Mouse (Mus musculus) heart, embryonic 16.5 days (tissue): ENCODE data around the gene Gm11639. TPM values are rescaled to one million over a fixed set of nuclear protein-coding genes. Genes with fewer than 3 reads are reported as not detected.

Experiments
- ATAC-seq: fragments of 200-750 bp; cut with Nextera tagmentation; replicated peaks from 2 replicates; pipeline ENCODE4 v1.8.0; 2017; ENCODE audit warnings: moderate number of reproducible peaks; ENCODE audit not compliant: insufficient read depth, low FRiP score; ENCODE audit errors: extremely low read depth
- H3K27ac ChIP-seq: fragments of 300-500 bp; sonication (generic); 2 replicates; pipeline ENCODE4 v1.5.1; 2014; ENCODE audit warnings: mild to moderate bottlenecking, low read length, control low read depth, moderate library complexity
- H3K27me3 ChIP-seq: fragments of 300-500 bp; sonication (generic); 2 replicates; pipeline ENCODE4 v1.6.1; 2014; ENCODE audit warnings: low read length, mixed read lengths; ENCODE audit not compliant: control insufficient read depth, insufficient read depth
- H3K36me3 ChIP-seq: fragments of 300-500 bp; sonication (generic); 2 replicates; pipeline ENCODE4 v1.6.1; 2014; ENCODE audit not compliant: control insufficient read depth, insufficient read depth
- H3K4me1 ChIP-seq: fragments of 300-500 bp; sonication (generic); 2 replicates; pipeline ENCODE4 v1.6.1; 2014; ENCODE audit warnings: low read length, mixed read lengths; ENCODE audit not compliant: control insufficient read depth, insufficient read depth
- H3K4me2 ChIP-seq: fragments of 300-500 bp; sonication (generic); 2 replicates; pipeline ENCODE4 v1.6.1; 2014; ENCODE audit warnings: low read depth, mild to moderate bottlenecking, control low read depth, low read length
- H3K4me3 ChIP-seq: fragments of 300-500 bp; sonication (generic); 2 replicates; pipeline ENCODE4 v1.5.1; 2014; ENCODE audit warnings: mild to moderate bottlenecking, control low read depth, low read length
- H3K9ac ChIP-seq: fragments of 300-500 bp; sonication (generic); 2 replicates; pipeline ENCODE4 v1.6.1; 2014; ENCODE audit warnings: low read length, control low read depth
- H3K9me3 ChIP-seq: fragments of 300-500 bp; sonication (generic); replicated peaks from 2 replicates; pipeline ENCODE4 v1.6.1; 2016; ENCODE audit warnings: low read length; ENCODE audit not compliant: control insufficient read depth
- WGBS: fragments of 180-500 bp; shearing (Covaris S2); extraction: QIAGEN DNeasy Blood & Tissue Kit; methylation state at CpG from one replicate; pipeline ENCODE4 v1.1.7; 2014; 5-methylcytosine and 5-hydroxymethylcytosine counted together
- polyA plus RNA-seq: library from polyadenylated mRNA; unstranded; fragments of >200 nt; fragmentation: Nextera tagmentation; extraction: Ambion mirVana; gene quantifications from 2 replicates; pipeline ENCODE4 v1.2.1, GENCODE M21; 2015

Gene Gm11639
- polyA plus RNA-seq, 1 experiment from 2014 or later = not detected

GRCm38 (mm10) chr11:104646611-104647010 is 38.9 kb upstream of the Gm11639 start:
- ATAC-seq = no peak

GRCm38 (mm10) chr11:104647188-104647867 is 38.2 kb upstream of the Gm11639 start:
- H3K9me3 ChIP-seq = peaks cover 3% of the 10 kb centered on the region
- 63% methylated on average over 8 of the region's 8 CpGs for WGBS
- no peak; the same call in 1 of the 2 replicates for ATAC-seq

More at GRCm38 (mm10) chr11:104646611-104647010, 38.9 kb upstream of the Gm11639 start:
- Histone ChIP-seq H3K4me3 (no peak overlapping the region), H3K36me3 (no peaks in the 10 kb centered on the region), H3K27ac (no peak overlapping the region), H3K27me3 (no peaks in the 10 kb centered on the region), H3K9me3 (peaks cover 3% of the 10 kb centered on the region), H3K4me2 (no peak overlapping the region), H3K9ac (no peak overlapping the region), H3K4me1 (no peaks in the 10 kb centered on the region)
- WGBS = 72% methylated on average over 5 of the region's 5 CpGs

GRCm38 (mm10) chr11:104648571-104648970 is 36.9 kb upstream of the Gm11639 start:
- H3K4me1 ChIP-seq = no peaks in the 10 kb centered on the region
- H3K27ac ChIP-seq = no peak overlapping the region
- no peak overlapping the region for H3K4me2 ChIP-seq
- peaks cover 3% of the 10 kb centered on the region for H3K9me3 ChIP-seq
- H3K9ac ChIP-seq = no peak overlapping the region
- H3K27me3 ChIP-seq = no peaks in the 10 kb centered on the region
- ATAC-seq = no peak
- WGBS = 65% methylated on average over 3 of the region's 3 CpGs
- H3K36me3 ChIP-seq = no peaks in the 10 kb centered on the region
- H3K4me3 ChIP-seq = no peak overlapping the region

More at GRCm38 (mm10) chr11:104647188-104647867, 38.2 kb upstream of the Gm11639 start:
- Histone ChIP-seq H3K27me3 (no peaks in the 10 kb centered on the region), H3K9ac (no peak overlapping the region), H3K4me3 (no peak overlapping the region), H3K36me3 (no peaks in the 10 kb centered on the region), H3K4me1 (no peaks in the 10 kb centered on the region), H3K27ac (no peak overlapping the region), H3K4me2 (no peak overlapping the region)

GRCm38 (mm10) chr11:104660599-104660998 is 24.9 kb upstream of the Gm11639 start:
- H3K27me3 ChIP-seq = no peaks in the 10 kb centered on the region
- 93% methylated on average over 4 of the region's 4 CpGs for WGBS
- no peak overlapping the region for H3K27ac ChIP-seq
- peaks cover 4% of the 10 kb centered on the region for H3K9me3 ChIP-seq
- no peak overlapping the region for H3K9ac ChIP-seq
- no peak overlapping the region for H3K4me3 ChIP-seq
- no peak overlapping the region for H3K4me2 ChIP-seq
- peaks cover 14% of the 10 kb centered on the region for H3K4me1 ChIP-seq
- H3K36me3 ChIP-seq = no peaks in the 10 kb centered on the region
- ATAC-seq = no peak

- Histone ChIP-seq H3K4me1 (peaks cover 14% of the 10 kb centered on the region), H3K27me3 (no peaks in the 10 kb centered on the region), H3K4me3 (no peak overlapping the region), H3K9me3 (peaks cover 4% of the 10 kb centered on the region), H3K27ac (no peak overlapping the region), H3K4me2 (no peak overlapping the region), H3K9ac (no peak overlapping the region), H3K36me3 (no peaks in the 10 kb centered on the region)
- ATAC-seq = no peak
- 73% methylated on average over 5 of the region's 5 CpGs for WGBS
Measured at GRCm38 (mm10) chr11:104661106-104661505, 24.4 kb upstream of the Gm11639 start.

- Histone ChIP-seq H3K9ac (no peak overlapping the region), H3K4me3 (no peak overlapping the region), H3K4me1 (peaks cover 14% of the 10 kb centered on the region), H3K27ac (no peak overlapping the region), H3K9me3 (peaks cover 4% of the 10 kb centered on the region), H3K36me3 (no peaks in the 10 kb centered on the region), H3K27me3 (no peaks in the 10 kb centered on the region), H3K4me2 (no peak overlapping the region)
- ATAC-seq = no peak
- WGBS = 75% methylated on average over 20 of the region's 20 CpGs
Measured at GRCm38 (mm10) chr11:104661531-104662205, 23.8 kb upstream of the Gm11639 start.

GRCm38 (mm10) chr11:104662573-104662972 is 22.9 kb upstream of the Gm11639 start:
- Histone ChIP-seq H3K9me3 (peaks cover 4% of the 10 kb centered on the region), H3K36me3 (no peaks in the 10 kb centered on the region), H3K27me3 (no peaks in the 10 kb centered on the region), H3K4me3 (no peak overlapping the region), H3K4me1 (peaks cover 14% of the 10 kb centered on the region), H3K27ac (no peak overlapping the region), H3K4me2 (no peak overlapping the region), H3K9ac (no peak overlapping the region)
- WGBS = 76% methylated on average over 11 of the region's 11 CpGs
- no peak for ATAC-seq

- H3K9me3 ChIP-seq = peaks cover 4% of the 10 kb centered on the region
- peaks cover 14% of the 10 kb centered on the region for H3K4me1 ChIP-seq
- no peaks in the 10 kb centered on the region for H3K36me3 ChIP-seq
- WGBS = 58% methylated on average over 6 of the region's 6 CpGs
- no peaks in the 10 kb centered on the region for H3K27me3 ChIP-seq
- no peak overlapping the region for H3K4me2 ChIP-seq
- no peak overlapping the region for H3K9ac ChIP-seq
- H3K4me3 ChIP-seq = no peak overlapping the region
- no peak overlapping the region for H3K27ac ChIP-seq
- no peak; the same call in 1 of the 2 replicates for ATAC-seq
Measured at GRCm38 (mm10) chr11:104663241-104663877, 22.1 kb upstream of the Gm11639 start.

GRCm38 (mm10) chr11:104663878-104664261 is 21.6 kb upstream of the Gm11639 start:
- Histone ChIP-seq H3K27ac (no peak overlapping the region), H3K36me3 (no peaks in the 10 kb centered on the region), H3K27me3 (no peaks in the 10 kb centered on the region), H3K4me2 (no peak overlapping the region), H3K4me3 (no peak overlapping the region), H3K4me1 (peaks cover 14% of the 10 kb centered on the region), H3K9ac (no peak overlapping the region), H3K9me3 (peaks cover 4% of the 10 kb centered on the region)
- ATAC-seq = no peak
- 42% methylated on average over 3 of the region's 3 CpGs for WGBS
